Mouse (Mus musculus): ENCODE data around the gene Ccdc12. TPM values are rescaled to one million over a fixed set of nuclear protein-coding genes. Genes with fewer than 3 reads are reported as not detected.

Ccdc12 gene
- total RNA-seq, 4 experiments from 2014 or later, result 56.2 to 69.2 (median 65.3) TPM

DNA sequence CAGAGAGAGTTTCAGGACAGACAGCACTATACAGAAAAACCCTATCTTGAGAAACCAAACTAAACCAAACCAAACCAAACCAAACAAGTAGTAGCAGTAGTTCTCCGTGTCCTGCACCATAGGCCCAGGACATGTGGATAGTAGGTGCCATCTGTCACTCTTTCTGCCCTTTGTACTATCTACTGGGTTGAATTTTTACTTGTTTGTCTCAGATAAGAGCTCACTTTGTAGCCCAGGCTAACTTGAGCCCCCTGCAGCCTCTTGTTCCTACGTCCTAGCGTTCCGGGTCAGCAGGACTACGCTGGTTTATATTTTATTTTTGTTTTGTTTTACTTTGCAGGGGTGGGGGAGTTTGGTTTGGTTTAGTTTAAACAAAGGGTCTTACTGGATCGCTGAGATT is 47.6 kb downstream of the Ccdc12 start:
- DNase-seq (ENCODE audit: low spot score), result no peak

DNA sequence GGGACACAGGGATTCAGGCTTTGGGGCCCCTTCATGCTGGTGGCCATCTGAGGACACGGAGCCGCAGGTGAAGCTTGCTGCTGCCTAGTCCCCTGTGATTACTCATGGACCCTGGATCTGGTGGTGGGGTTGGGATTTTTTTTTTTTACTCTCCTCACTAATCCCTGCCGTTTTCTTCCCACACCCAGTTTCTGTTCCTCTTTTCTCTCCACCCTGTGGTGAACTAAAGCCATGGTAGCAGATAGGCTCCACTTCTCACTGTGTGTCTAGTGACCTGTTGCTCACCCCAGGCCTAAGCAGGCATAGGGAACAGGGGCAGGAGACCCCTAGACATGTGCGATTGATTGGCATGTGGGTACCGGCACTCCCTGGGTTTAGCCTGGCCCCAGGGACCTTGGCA is 50.5 kb downstream of the Ccdc12 start:
- DNase-seq (ENCODE audit: low spot score), result no peak

DNA sequence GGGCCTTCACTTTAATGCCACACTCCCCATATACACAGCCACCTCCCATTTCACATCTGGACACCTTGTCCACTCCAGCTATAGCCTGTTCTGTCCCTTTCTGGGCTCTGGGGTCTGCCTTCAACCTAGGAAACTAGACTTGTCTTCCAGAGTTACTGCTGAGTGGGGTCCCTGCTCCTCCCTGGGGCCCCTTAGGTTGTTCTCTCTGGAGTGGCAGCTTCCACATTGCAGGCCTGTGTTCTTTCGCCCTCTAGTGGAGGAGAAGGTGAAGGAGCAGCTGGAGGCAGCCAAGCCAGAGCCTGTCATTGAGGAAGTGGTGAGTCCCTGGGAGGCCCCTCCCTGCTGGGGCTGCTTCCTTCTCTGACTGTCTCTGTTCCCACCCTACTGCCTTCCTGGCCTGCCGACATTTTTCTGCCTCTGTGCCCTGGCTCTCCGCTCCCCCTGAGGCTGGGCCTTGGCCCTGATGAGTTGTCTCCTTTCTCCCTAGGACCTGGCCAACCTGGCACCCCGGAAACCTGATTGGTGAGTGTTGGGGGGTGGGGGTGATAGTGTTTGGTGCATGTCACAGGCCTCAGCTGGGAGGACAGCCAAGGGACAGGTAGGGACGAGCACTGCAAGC is 53.4 kb downstream of the Ccdc12 start:
- DNase-seq (ENCODE audit: low spot score), result peak; percentile 90

DNA sequence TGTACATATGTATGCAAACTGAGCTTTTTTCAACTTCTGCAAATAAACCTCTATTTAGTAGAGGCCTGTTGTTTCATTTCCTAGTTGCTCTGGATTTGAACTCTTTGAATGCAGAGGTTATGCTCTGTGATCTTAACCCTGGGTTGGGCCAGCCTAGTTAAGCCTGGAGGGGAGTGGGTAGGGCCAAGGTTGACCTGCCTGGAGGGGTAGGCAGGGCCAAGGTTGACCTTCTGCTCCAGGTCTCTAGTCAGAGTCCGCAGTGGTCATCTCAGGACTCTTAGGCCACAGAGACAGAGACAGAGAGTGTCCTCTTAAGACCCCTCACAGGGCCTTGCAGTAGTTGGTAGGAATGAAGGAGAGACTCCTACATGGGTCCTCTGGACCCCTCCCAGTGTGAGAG is 55.2 kb downstream of the Ccdc12 start:
- DNase-seq (ENCODE audit: low spot score), result no peak

DNA sequence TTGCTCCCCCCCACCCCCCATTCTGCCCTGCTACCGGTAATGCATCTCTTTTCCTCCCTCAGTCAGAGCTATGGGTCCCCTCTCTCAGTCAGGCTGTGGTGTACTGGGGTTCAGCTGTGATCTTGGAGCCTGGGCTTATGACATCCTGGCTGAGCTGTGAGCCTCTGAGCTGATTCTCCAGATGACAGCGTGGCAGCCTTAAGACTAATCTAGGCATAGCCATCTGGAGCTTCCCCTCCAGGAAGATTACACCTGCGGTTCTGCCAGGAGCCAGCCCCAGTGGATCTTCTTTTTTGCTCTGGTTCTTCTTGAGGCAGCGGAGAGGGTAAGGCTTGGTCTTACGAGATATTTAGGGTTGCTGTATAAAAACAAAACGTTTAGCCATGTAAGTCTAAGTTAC is 55.7 kb downstream of the Ccdc12 start:
- DNase-seq (ENCODE audit: low spot score), result no peak

DNA sequence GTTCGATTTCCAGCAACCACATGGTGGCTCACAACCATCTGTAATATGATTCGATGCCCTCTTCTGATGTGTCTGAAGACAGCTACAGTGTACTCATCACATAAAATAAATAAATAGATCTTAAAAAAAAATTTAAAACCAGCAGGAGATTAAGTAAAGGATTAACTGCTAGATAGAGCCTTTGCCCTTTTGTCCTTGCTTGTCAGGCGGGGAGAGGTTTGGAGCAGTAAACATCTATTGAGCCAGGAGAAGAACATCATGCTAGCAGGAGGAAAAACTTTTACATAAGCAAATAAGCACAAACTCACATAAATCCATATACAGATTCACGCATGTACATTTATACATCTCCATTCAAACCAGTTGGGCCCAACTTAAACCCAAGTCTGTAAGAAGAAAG is 56.2 kb downstream of the Ccdc12 start:
- no peak for DNase-seq (ENCODE audit: low spot score)

DNA sequence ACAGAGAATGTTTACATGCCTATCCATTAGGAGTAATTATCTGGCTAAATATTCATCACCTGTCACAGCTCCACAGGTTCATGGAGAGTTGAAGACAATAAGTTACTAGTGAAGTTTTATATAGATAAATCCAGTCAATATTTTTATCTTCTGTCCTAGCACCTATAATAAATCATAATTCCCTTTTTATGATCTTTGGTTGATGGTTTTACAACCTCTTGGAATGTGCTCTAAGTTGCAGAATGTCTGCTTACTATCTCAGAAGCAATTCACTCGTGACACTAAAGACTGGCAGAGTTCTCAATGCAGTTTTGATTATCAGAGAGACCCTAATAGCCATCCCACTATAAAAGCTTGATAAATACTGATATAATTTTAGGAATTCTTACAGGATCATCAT is 57.1 kb downstream of the Ccdc12 start:
- DNase-seq (ENCODE audit: low spot score), result no peak

DNA sequence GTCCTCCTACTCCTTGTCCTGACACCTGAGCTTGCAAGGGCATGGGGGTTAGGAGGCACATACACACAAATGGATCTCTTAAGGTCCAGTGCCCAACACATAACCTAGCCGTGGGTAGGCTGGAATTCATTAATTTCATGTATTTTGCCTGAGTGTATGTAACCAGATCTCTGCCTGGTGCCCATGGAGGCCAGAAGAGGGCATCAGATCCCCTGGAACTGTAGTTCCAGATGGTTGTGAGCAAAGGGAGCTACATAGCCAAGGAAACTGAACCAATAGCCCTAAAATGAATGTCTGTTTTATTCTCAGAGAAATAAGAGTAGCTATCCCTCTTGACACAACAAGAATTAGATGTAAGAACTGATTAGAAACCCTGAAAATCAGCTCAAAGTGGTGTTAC is 59.1 kb downstream of the Ccdc12 start:
- DNase-seq (ENCODE audit: low spot score), result no peak

DNA sequence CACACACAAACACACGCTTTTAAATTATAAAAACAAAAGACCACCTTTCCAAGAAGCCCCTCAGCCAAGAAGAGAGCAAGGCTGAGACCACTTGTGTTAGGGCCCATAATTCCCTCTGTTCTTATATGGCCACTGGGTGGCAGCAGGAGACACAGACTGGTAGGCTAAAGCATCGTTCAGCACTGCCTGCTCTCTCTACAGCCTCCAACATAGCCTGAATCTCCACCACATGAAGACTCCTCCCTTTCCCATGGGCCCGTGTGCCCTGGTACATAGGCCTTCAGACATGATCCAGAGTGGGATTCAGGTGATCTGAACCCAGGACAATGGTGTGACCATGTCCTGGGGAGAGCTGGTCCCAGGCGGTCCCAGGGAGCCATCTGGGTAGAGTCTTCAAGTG is 60.5 kb downstream of the Ccdc12 start:
- DNase-seq (ENCODE audit: low spot score), result peak; percentile 64

DNA sequence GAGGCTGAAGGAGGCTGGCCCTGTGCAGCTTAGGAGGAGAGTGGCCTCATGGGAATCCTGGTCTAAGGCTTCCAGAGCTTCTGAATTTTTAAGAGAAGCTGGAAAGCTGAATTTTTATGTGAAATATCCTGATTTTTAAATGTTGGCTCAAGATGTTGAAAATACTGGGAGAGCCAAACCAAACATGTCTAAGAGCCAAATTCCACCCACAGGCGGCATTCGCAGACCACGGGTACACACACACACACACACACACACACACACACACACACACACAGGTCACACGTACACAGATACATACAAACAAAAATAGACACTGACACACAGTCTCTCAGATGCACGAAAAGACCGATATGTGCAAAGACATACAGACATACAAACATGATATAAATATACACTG is 61.8 kb downstream of the Ccdc12 start:
- no peak for DNase-seq (ENCODE audit: low spot score)

DNA sequence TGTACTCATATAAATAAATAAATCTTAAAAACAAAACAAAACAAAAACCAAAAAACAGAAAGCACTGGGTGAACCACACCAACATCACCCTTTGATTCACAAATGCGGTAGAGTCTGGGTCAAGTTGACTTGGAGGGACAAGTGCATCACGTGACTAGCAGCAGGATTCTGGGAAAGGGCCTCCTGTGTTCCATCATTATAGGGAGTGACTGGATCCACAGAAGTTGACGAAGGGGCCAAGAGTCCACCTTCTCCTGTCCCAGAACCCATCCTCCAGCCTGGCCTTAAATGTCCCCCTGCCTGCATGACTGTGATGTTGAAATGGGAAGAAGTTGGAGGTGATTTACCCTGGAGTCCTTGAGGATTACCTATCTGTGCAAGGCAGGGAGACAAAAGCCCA is 62.5 kb downstream of the Ccdc12 start:
- DNase-seq (ENCODE audit: low spot score), result no peak

DNA sequence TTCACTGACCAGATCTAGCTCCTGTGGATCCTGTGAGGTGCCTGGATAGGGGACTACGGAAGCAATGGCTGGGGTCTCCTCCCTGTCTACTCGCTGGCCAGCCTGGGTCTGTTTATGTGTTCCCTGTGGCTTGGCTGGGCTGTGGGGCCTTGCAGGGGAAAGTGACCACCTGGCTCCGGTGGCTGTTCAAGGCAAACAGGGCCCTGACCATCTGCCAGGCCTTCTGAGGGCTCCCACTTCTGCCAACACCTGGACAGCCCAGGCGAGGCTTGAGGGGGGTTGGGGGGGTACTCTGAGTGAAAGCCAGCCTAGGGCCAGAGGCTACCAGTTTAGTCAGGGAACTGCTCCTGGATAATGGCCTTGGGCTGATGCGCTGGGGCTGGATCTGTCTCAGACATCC is 63.7 kb downstream of the Ccdc12 start:
- no peak for DNase-seq (ENCODE audit: low spot score)

DNA sequence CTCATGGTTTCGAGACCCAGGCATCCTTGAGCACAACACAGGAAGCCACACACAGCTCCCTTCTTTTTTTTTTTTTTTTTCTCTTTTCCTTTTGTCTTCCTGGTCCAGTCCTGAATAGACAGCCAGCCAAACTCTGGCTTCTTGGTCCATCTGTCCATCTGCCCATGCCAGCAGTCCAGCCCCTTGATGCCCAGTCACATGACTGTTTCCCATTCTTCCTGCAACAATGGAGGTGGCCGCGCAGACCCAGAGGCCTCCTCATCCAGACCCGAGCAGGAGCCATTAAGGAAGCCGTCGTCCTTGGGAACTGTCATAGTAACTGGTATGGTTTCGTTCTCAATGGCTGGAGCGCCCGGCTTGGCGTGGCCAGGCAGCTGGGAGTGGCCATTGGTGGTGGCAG is 65.8 kb downstream of the Ccdc12 start:
- no peak for DNase-seq (ENCODE audit: low spot score)

DNA sequence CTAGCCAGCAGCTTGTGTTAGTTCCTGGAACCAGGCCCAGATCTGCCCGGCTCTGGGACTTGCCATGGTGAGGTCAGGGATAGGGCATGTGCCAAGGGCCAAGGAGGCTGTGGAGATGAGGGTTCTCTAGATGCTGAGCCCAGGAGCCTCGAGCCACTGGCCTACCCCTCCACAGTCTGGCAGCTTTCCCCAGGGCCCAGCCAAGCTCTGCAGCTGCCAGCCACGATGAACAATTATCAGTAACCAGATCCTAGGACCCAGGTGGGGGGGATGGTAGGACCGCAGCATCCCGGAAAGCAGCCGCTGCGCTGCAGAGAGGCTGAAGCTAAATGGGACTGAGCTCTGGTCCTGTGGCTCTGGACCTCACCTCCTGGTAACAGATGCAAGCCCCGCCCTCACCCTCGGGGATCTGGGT is 69.4 kb downstream of the Ccdc12 start:
- no peak for DNase-seq (ENCODE audit: low spot score)

DNA sequence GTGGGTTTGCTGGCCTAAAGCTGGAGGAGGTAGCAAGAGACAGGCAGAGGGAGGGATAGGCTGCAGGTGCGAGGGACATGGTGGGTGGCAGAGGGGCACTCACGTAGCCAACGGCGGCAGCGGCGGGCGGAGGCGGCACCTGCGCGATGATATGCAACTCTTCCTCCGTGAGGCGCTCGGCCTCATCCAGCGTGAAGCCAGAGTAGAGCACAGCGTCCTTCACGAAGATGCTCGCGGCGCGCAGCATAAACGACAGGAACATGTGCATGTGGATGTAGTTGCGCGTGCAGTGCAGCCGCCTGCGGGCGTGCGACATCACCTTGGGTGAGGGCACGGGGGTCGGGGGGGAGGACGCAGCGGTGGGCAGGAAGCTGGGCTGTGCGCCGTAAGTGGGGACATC is 70.6 kb downstream of the Ccdc12 start:
- no peak for DNase-seq (ENCODE audit: low spot score)

DNA sequence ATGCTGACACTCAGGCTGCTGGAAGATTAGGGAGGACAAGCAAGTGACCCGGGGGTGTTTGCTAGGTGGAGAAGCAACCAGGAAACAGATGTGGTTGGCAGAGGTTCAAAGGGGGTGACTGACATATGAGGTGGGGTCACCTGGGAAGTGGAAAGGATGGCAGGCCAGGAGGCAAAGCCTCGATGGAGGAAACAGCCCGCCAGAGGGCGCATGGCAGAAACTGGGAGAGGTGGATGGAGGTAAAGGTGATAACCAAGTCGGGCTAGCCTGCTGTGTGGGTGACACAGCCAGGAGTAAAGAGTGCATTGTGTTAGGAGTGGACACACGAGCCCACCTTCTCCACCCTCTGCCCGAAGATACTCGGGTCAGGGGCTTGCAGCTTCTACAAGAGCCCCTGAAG is 73.5 kb downstream of the Ccdc12 start:
- DNase-seq (ENCODE audit: low spot score), result no peak

DNA sequence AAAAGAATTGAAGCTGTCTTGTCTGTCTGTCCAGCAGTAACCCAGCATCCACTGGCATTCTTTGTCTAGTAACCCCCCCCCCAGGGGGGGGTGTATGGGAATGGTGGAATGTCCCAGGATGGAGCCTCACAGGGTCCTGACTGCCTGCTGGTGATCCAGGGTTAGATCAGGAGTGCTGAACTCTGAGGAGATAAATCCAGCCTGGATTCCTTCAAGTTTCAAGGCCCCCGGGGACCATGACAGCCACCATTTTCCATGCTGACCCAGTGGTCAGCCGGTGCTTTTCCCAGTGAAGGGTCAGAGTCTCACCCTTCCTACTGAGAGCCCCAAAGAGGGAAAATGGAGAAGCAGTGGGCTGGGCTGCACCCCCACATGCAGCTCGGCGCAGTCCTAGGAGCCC is 75.6 kb downstream of the Ccdc12 start:
- DNase-seq (ENCODE audit: low spot score), result no peak

DNA sequence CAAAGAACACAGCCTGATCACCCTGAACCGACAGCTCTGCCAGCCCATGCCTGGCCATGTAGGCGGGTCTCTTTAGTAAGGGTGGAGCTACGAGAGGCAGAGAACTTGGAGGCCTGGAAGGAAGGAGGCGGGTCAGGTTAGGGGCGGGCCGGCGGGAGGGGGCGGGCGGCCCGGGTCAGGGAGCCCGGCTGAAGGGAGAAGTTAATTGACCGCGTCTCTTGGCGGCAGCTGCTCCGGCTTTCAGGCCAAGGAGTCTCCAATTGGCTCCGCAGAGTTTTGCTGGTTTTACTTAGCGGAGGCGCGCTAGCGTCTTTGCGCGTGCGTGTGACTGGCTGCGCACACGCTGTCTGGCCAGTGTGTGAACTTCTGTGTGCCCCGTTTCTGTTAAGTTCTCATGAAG is 76.3 kb downstream of the Ccdc12 start:
- DNase-seq (ENCODE audit: low spot score), result peak; percentile 80

DNA sequence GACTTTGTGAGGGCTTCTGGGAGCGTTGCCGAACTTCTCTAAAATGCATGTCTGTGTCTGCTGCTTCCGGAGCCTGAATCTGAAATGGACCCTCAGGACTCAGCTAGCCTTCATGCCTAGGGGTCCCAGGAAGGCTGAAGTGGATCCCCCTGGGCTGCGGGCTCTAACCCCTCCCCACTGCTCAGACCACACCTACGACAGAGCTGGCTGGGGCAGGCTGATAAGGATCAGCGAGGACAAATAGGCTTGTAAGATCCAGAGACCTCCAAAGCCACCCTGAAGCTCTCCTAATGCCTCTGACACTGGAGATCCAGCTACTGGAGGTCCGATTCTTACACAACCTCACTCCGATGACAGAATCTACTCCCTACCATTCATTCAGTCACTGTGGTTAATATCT is 76.8 kb downstream of the Ccdc12 start:
- DNase-seq (ENCODE audit: low spot score), result no peak

DNA sequence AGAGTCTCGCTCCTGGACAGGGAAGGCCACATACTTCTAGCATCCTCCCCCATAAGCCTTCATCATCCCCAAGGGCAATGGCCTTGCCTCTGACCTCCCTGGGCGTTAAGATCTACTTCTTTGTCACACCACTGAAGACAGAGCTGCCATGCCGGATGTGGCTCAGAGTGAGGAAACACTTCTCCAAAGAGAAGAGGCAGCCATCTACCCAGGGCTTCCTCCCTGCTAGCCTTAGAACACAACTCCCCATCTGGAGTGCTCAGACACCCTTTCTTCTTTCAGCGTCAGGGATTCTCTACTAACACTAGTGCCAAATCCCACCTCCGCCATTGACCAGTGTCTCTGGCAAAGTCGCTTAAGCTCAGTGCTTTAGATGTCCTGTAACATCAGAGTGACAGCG is 77.9 kb downstream of the Ccdc12 start:
- DNase-seq (ENCODE audit: low spot score), result no peak

DNA sequence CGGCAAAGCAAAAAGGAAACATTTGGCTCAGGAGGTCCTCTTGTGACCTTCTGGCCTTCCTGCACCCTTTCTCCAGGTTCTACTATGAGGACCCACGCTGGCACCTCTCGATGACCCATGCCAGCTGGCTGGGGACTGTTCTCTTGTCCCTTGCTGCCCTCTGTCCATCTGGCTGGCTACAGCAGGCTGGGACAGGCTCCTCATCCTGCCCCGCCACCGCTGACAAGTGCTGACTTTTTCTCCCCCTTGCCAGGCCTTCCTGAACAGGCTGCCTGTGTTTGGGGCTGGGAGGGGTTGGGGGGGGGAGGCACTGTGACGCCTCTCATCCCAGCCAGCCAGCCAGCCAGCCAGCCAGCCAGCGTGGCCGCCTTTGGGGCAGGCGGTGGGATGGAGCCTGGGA is 80.1 kb downstream of the Ccdc12 start:
- DNase-seq (ENCODE audit: low spot score), result no peak

DNA sequence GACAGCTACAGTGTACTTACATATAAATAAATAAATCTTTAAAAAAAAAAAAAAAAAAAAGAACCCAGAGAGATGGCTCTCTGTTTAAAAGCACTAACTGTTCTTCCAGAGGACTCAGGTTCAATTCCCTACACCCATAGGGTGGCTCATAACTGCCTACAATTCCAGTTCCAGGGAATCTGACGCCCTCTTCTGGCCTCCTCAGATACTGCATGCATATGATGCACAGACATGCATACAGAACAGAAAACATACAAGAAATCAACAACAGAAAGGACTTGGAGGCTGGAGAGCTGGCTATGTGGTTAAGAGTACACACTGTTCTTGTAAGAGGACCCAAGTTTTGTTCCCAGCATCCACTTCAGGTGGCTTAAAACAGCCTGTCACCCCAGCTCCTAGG is 81.8 kb downstream of the Ccdc12 start:
- no peak for DNase-seq (ENCODE audit: low spot score)

DNA sequence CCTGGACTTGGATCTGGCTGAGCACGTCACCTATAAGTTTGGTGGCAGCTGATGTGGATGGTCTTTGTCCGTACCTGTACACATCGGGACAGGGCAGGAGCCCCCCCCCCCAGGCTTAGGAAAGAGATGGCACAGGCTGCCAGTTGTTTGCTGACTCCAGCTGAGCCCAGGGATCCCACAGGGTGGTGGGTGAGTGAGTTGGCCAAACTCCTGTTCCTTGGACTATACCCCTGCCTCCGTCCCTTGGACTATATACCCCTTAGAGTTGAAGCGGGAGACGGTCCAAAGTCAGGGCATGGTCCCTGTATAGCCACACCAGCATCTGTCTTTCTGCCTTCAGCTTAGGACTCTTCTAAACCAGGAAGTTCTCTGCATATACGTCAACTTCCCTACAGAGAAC is 83.7 kb downstream of the Ccdc12 start:
- no peak for DNase-seq (ENCODE audit: low spot score)

DNA sequence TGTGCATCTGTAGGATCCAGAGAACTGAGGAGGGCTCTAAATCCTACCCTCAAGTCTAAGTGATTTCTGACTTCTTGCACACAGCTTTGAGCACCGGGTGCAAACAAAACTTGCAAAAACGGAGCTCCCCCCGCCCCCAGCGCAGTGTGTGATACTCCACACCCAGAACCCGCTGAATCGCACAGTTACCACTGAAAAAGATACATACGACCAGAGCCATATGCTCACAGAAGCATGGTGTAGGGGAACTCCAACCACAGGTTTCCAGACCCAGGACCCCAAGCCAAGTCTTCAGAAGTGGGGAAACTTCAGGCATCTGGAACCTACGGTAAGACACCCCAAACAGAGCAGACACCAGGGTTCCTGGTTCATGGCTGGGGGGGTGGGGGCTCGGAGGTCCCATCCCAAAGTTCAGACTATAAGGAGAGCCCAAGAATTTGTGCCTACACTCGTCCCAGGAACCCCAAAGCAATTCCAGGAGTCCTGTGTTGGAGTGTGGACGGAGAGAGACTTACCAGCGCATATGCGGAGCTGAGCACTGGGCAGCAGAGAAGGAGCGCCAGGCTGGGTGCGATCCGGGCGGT is 85.5 kb downstream of the Ccdc12 start, which contains the start of gene Myl3:
TSS of gene Myl3 (plus strand) at position 151 of the 584 bp plus-strand sequence.
- no peak for DNase-seq (ENCODE audit: low spot score)
